Mouse (Mus musculus) heart, embryonic 15.5 days (tissue): ENCODE measurements around the gene Pcolce. TPM values are rescaled to one million over a fixed set of nuclear protein-coding genes. Genes with fewer than 3 reads are reported as not detected.
A peak's percentile ranks its signal among the peaks of the same experiment; 100 is the strongest.

Source experiments
- ATAC-seq: fragments of 200-750 bp; cut with Nextera tagmentation; replicated peaks from 2 replicates; pipeline ENCODE4 v1.8.0; 2017; ENCODE audit warnings: low read depth, moderate TSS enrichment; ENCODE audit not compliant: insufficient number of reproducible peaks, insufficient read depth, low FRiP score
- H3K27ac ChIP-seq: fragments of 300-500 bp; sonication (generic); 2 replicates; pipeline ENCODE4 v1.5.1; 2015; ENCODE audit warnings: mild to moderate bottlenecking, inconsistent platforms
- H3K27me3 ChIP-seq: fragments of 300-500 bp; sonication (generic); 2 replicates; pipeline ENCODE4 v1.6.1; 2015; ENCODE audit warnings: inconsistent platforms
- H3K36me3 ChIP-seq: fragments of 300-500 bp; sonication (generic); 2 replicates; pipeline ENCODE4 v1.6.1; 2015; ENCODE audit warnings: mild to moderate bottlenecking, inconsistent platforms
- H3K4me1 ChIP-seq: fragments of 300-500 bp; sonication (generic); replicated peaks from 2 replicates; pipeline ENCODE4 v1.6.1; 2015; ENCODE audit warnings: inconsistent platforms
- H3K4me2 ChIP-seq: fragments of 300-500 bp; sonication (generic); 2 replicates; pipeline ENCODE4 v1.6.1; 2015; ENCODE audit warnings: inconsistent platforms, mild to moderate bottlenecking, moderate library complexity
- H3K4me3 ChIP-seq: fragments of 300-500 bp; sonication (generic); 2 replicates; pipeline ENCODE4 v1.5.1; 2015; ENCODE audit warnings: mild to moderate bottlenecking, inconsistent platforms
- H3K9ac ChIP-seq: fragments of 300-500 bp; sonication (generic); 2 replicates; pipeline ENCODE4 v1.6.1; 2015; ENCODE audit warnings: mild to moderate bottlenecking, inconsistent platforms
- H3K9me3 ChIP-seq: fragments of 300-500 bp; sonication (generic); replicated peaks from 2 replicates; pipeline ENCODE4 v1.6.1; 2016; ENCODE audit warnings: inconsistent platforms
- WGBS: fragments of 180-500 bp; shearing (Covaris S2); methylation state at CpG from one replicate; pipeline ENCODE4 v1.1.7; 2015; ENCODE audit warnings: mixed read lengths; 5-methylcytosine and 5-hydroxymethylcytosine counted together
- polyA plus RNA-seq: library from polyadenylated mRNA; unstranded; fragments of >200 nt; fragmentation: Nextera tagmentation; extraction: Ambion mirVana; gene quantifications from 2 replicates; pipeline ENCODE4 v1.2.1, GENCODE M21; 2015

Gene Pcolce
- 117 and 129 TPM in 2 replicates for polyA plus RNA-seq

DNA sequence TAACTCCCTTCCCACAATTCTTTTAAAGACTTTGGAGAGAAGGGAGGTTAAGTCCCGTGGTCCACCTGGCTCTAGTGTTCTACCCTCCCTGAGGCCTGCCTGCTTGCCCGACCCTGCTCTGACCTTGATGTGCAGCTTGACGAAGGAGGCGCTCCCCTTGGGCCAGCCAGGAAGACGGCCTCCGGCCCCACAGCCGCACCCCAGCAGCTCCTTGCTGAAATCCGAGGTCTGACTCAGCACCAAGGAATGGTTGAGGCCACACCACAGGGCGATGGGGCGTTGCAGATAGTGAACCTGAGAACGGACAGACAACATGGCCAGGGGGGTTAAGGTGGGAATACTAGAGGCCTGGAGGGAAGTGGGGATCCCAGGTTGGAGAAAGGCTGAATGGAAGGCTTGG lies at the start of gene Pcolce:
Pcolce (minus strand) TSS at position 235 of the 400 bp plus-strand sequence.
- WGBS = 29% methylated on average over 11 of the region's 11 CpGs
- Histone ChIP-seq H3K4me3 (no peak within 1 kb of the TSS), H3K27ac (0 out of 2 replicates have a peak within 1 kb of the TSS, but pooled peaks have one; percentile 14), H3K4me1 (peaks cover 46% of the 10 kb centered on the region), H3K27me3 (no peaks in the 10 kb centered on the region), H3K9ac (no peak within 1 kb of the TSS), H3K36me3 (no peaks in the 10 kb centered on the region), H3K9me3 (no peaks in the 10 kb centered on the region), H3K4me2 (no peak within 1 kb of the TSS)
- ATAC-seq = no peak; the same call in 1 of the 2 replicates

DNA sequence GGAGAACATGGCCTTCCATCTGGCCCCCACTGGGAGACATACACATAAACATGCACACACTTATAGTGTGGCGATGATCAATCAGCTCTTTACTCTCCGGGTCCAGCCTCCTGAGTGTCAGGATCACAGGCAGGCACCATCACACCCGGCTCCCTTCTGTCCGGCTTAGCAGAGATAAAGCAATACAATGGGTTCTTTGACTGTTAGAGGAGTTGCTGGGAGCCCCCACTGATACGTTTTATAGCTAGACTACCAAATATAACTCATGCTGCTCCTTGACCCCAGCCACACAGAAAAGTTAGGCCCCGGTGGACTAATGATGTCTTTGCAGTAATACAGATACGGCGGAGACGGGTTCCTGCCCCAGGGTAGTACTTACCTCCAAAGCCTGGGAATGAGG lies 49.5 kb upstream of the Pcolce start:
- no peaks in the 10 kb centered on the region for H3K9me3 ChIP-seq
- no peak overlapping the region for H3K4me3 ChIP-seq
- H3K9ac ChIP-seq = no peak overlapping the region
- H3K4me1 ChIP-seq = 0 out of 2 replicates have a peak, but pooled peaks cover 4% of the 10 kb centered on the region
- no peak for ATAC-seq
- H3K36me3 ChIP-seq = peaks cover 44% of the 10 kb centered on the region
- H3K27ac ChIP-seq = no peak overlapping the region
- WGBS = 70% methylated on average over 9 of the region's 9 CpGs
- no peaks in the 10 kb centered on the region for H3K27me3 ChIP-seq
- no peak overlapping the region for H3K4me2 ChIP-seq

- 76% methylated on average over 6 of the region's 6 CpGs for WGBS
- no peak for ATAC-seq
- Histone ChIP-seq H3K4me1 (peaks cover 8% of the 10 kb centered on the region; the same call in 1 of the 2 replicates), H3K27me3 (no peaks in the 10 kb centered on the region), H3K4me2 (no peak overlapping the region), H3K4me3 (no peak overlapping the region), H3K9me3 (no peaks in the 10 kb centered on the region), H3K9ac (no peak overlapping the region), H3K27ac (0 out of 2 replicates have a peak overlapping the region, but pooled peaks have one; percentile 8), H3K36me3 (peaks cover 36% of the 10 kb centered on the region)
These were observed 46.6 kb upstream of the Pcolce start for GRCm38 (mm10) chr5:137660064-137660688.

DNA sequence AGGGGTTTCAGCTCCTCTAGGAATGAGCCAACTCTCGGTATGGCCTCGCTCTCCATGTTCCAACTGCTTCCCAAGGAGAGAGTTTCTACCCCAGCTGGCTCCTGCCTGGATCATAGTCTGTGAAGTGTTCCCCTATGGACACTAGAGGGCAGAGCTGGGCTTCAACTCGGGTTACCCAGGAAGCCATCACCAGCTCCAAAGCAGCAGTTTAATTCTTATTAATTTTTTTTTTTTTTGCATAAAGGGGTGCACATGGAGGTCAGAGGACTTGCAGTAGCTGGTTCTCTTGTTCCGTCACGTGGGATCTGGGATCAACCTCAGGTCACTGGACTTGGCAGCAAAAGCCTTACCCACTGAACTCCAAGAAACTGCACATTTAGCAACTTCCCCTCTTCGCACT lies 43.4 kb upstream of the Pcolce start:
- 23% methylated on average over 6 of the region's 6 CpGs for WGBS
- Histone ChIP-seq H3K4me2 (no peak overlapping the region), H3K4me1 (peaks cover 8% of the 10 kb centered on the region; the same call in 1 of the 2 replicates), H3K36me3 (peaks cover 34% of the 10 kb centered on the region; the same call in 1 of the 2 replicates), H3K27ac (no peak overlapping the region), H3K9me3 (no peaks in the 10 kb centered on the region), H3K27me3 (no peaks in the 10 kb centered on the region), H3K9ac (no peak overlapping the region), H3K4me3 (no peak overlapping the region)
- 0 out of 2 replicates have a peak, but pooled peaks have one; percentile 34 for ATAC-seq

GRCm38 (mm10) chr5:137654746-137655145 lies 41.2 kb upstream of the Pcolce start:
- Histone ChIP-seq H3K4me2 (no peak overlapping the region), H3K4me1 (peaks cover 9% of the 10 kb centered on the region), H3K9ac (no peak overlapping the region), H3K4me3 (no peak overlapping the region), H3K27ac (no peak overlapping the region), H3K36me3 (peaks cover 20% of the 10 kb centered on the region; the same call in 1 of the 2 replicates), H3K9me3 (no peaks in the 10 kb centered on the region), H3K27me3 (no peaks in the 10 kb centered on the region)
- WGBS = 59% methylated on average over 7 of the region's 7 CpGs
- ATAC-seq = no peak

GRCm38 (mm10) chr5:137653366-137653765 lies 39.8 kb upstream of the Pcolce start:
- Histone ChIP-seq H3K4me3 (no peak overlapping the region), H3K9me3 (no peaks in the 10 kb centered on the region), H3K4me1 (peaks cover 15% of the 10 kb centered on the region), H3K4me2 (no peak overlapping the region), H3K27me3 (no peaks in the 10 kb centered on the region), H3K36me3 (peaks cover 18% of the 10 kb centered on the region; the same call in 1 of the 2 replicates), H3K9ac (no peak overlapping the region), H3K27ac (no peak overlapping the region)
- 89% methylated on average over 10 of the region's 10 CpGs for WGBS
- no peak for ATAC-seq

GRCm38 (mm10) chr5:137652474-137652873 lies 38.9 kb upstream of the Pcolce start:
- Histone ChIP-seq H3K4me2 (no peak overlapping the region), H3K4me1 (peaks cover 22% of the 10 kb centered on the region), H3K36me3 (0 out of 2 replicates have a peak, but pooled peaks cover 12% of the 10 kb centered on the region), H3K9me3 (no peaks in the 10 kb centered on the region), H3K9ac (no peak overlapping the region), H3K27me3 (no peaks in the 10 kb centered on the region), H3K27ac (no peak overlapping the region), H3K4me3 (no peak overlapping the region)
- ATAC-seq = no peak
- 17% methylated on average over 3 of the region's 3 CpGs for WGBS

DNA sequence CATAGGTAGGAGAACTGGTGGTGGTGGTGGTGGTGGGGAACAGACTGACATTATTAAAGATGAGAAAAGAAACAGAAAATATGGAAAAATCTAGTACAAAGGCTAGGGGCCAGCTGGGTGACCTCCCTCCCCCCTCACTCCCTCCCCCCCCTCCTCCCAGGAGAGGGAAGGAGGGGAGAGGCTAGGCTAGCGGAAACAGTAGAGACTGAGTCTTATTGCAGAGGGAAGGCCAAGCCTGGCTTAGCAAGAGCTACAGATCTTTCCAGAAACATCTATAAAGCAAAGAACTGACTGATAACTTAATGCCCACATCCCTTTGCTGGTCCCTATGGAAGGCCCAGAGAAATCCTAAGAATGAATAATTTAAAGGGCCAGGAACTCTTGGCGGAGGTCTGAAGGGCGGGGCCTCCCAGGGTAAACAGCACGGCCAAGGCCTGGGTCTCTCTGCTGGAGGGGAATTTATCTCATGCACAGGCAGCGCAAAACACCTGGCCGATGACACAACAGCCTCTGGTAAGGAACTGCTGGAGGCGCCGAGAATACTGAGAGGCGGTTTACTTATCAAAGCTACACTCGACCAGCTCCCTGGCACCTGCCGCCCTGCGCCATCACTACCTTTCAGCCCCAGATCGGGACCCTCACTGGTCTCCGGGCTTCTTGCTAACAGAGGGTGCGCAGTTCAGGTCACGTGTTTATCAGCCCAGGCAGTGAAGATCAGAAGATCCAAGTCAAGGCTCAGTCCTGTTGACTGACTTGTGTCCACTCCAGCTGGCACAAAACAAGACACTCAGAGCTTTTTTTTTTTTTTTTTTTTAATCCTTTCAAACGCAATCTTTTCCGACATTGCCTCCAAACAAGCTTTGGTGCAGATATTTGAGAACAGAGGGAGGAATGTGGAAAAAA lies 36.3 kb upstream of the Pcolce start:
- H3K4me1 ChIP-seq = peaks cover 28% of the 10 kb centered on the region
- ATAC-seq = no peak
- H3K9ac ChIP-seq = peak overlapping the region; percentile 46
- peak overlapping the region; percentile 44 for H3K4me2 ChIP-seq
- no peak overlapping the region for H3K4me3 ChIP-seq
- peaks cover 14% of the 10 kb centered on the region for H3K27me3 ChIP-seq
- H3K27ac ChIP-seq = peak overlapping the region; percentile 34; the same call in 1 of the 2 replicates
- no peaks in the 10 kb centered on the region for H3K9me3 ChIP-seq
- 0 out of 2 replicates have a peak, but pooled peaks cover 10% of the 10 kb centered on the region for H3K36me3 ChIP-seq
- WGBS = 18% methylated on average over 18 of the region's 18 CpGs

- Histone ChIP-seq H3K9me3 (no peaks in the 10 kb centered on the region), H3K4me3 (no peak overlapping the region), H3K27ac (peak overlapping the region; percentile 34; the same call in 1 of the 2 replicates), H3K27me3 (peaks cover 21% of the 10 kb centered on the region), H3K9ac (no peak overlapping the region), H3K36me3 (0 out of 2 replicates have a peak, but pooled peaks cover 10% of the 10 kb centered on the region), H3K4me2 (no peak overlapping the region), H3K4me1 (peaks cover 33% of the 10 kb centered on the region)
- 32% methylated on average over 4 of the region's 4 CpGs for WGBS
- no peak for ATAC-seq
These were observed 35.7 kb upstream of the Pcolce start for GRCm38 (mm10) chr5:137649251-137649650.

DNA sequence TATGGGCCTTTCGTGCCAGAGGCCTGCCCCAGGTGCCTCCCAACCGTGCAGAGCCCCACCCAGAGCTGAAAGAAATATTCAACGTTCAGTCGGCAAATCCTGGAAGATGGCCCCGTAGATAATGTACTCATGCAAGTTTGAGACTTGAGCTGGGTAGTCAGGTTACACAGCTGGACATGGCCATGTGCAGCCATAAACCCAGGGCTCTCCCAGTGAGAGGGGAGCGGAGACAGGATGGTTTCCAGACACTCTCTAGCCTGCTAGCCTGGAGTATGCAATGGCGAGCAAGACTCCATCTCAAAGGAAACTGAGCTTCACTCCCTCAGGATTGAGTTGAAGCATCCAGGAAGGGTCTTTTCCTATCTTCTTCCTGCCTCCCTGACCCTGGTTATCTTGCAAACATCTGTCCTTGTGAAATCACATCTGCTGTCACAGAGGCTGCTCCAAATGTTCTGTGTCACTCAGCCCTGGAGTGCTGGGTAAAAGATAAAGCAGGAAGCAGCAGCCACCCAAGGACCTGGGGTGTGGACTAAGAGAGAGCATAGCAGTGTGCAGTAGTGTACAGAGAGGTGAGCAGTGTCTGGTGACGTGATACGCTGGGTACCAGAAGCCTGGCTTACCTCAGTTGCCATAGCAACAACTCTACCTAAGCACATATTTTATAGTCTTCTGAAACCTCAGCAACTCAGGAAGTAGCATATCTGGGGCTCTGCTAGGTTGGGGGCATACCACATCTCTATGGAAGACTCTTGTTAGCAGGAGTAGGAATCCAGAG lies 34.4 kb upstream of the Pcolce start:
- Histone ChIP-seq H3K4me1 (peaks cover 35% of the 10 kb centered on the region), H3K4me3 (no peak overlapping the region), H3K27me3 (peaks cover 33% of the 10 kb centered on the region), H3K27ac (no peak overlapping the region), H3K36me3 (0 out of 2 replicates have a peak, but pooled peaks cover 2% of the 10 kb centered on the region), H3K4me2 (no peak overlapping the region), H3K9me3 (no peaks in the 10 kb centered on the region), H3K9ac (no peak overlapping the region)
- no peak for ATAC-seq
- WGBS = 45% methylated on average over 9 of the region's 9 CpGs
